Mouse (Mus musculus) intestine, embryonic 15.5 days (tissue): ENCODE measurements around the gene Tspan6. TPM values are rescaled to one million over a fixed set of nuclear protein-coding genes. Genes with fewer than 3 reads are reported as not detected.

Source experiments
- ATAC-seq: fragments of 200-750 bp; cut with Nextera tagmentation; 2 replicates; pipeline ENCODE4 v1.8.0; 2017; ENCODE audit warnings: moderate TSS enrichment, moderate library complexity
- H3K27ac ChIP-seq: fragments of 300-500 bp; sonication (generic); 2 replicates; pipeline ENCODE4 v1.5.1; 2015; ENCODE audit warnings: mild to moderate bottlenecking, inconsistent platforms
- H3K27me3 ChIP-seq: fragments of 300-500 bp; sonication (generic); replicated peaks from 2 replicates; pipeline ENCODE4 v1.6.1; 2015; ENCODE audit warnings: inconsistent platforms
- H3K36me3 ChIP-seq: fragments of 300-500 bp; sonication (generic); 2 replicates; pipeline ENCODE4 v1.6.1; 2015; ENCODE audit warnings: inconsistent platforms
- H3K4me1 ChIP-seq: fragments of 300-500 bp; sonication (generic); replicated peaks from 2 replicates; pipeline ENCODE4 v1.6.1; 2015; ENCODE audit warnings: inconsistent platforms
- H3K4me2 ChIP-seq: fragments of 300-500 bp; sonication (generic); replicated peaks from 2 replicates; pipeline ENCODE4 v1.6.1; 2015; ENCODE audit warnings: mild to moderate bottlenecking, inconsistent platforms
- H3K4me3 ChIP-seq: fragments of 300-500 bp; sonication (generic); replicated peaks from 2 replicates; pipeline ENCODE4 v1.5.1; 2015; ENCODE audit warnings: inconsistent platforms
- H3K9ac ChIP-seq: fragments of 300-500 bp; sonication (generic); 2 replicates; pipeline ENCODE4 v1.6.1; 2015; ENCODE audit warnings: inconsistent platforms
- H3K9me3 ChIP-seq: fragments of 300-500 bp; sonication (generic); 2 replicates; pipeline ENCODE4 v1.6.1; 2016; ENCODE audit warnings: inconsistent platforms
- WGBS: fragments of 180-500 bp; shearing (Covaris S2); methylation state at CpG from one replicate; pipeline ENCODE4 v1.1.7; 2015; 5-methylcytosine and 5-hydroxymethylcytosine counted together
- polyA plus RNA-seq: library from polyadenylated mRNA; unstranded; fragments of >200 nt; fragmentation: Nextera tagmentation; extraction: Ambion mirVana; gene quantifications from 2 replicates; pipeline ENCODE4 v1.2.1, GENCODE M21; 2015

The Tspan6 gene
- polyA plus RNA-seq, 1 experiment from 2014 or later: 113 TPM

DNA sequence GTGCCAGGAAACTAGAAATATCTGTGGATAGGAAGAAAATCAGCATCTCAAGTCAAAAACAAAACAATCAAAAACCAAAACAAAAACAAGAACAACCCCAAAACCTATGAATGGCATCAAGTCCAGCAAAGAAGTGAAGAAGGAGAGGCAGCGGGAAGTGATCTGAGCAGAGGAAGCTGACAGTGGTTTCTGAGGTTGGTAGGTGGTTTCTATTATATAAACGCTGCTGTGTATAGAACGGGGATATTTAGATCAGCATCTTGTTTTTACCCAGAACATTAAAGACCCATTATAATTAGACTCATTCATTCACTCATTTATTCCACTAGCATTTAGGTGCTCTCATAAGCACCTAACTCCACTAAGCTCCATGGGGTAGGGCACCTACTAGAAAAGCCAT, 10.9 kb downstream of the Tspan6 start:
- no peak overlapping the region for H3K4me3 ChIP-seq
- no peak overlapping the region for H3K9ac ChIP-seq
- no peaks in the 10 kb centered on the region for H3K9me3 ChIP-seq
- H3K36me3 ChIP-seq: no peaks in the 10 kb centered on the region
- H3K4me2 ChIP-seq: no peak overlapping the region
- no peaks in the 10 kb centered on the region for H3K4me1 ChIP-seq
- WGBS: 92% methylated on average over 3 of the region's 3 CpGs
- no peaks in the 10 kb centered on the region for H3K27me3 ChIP-seq
- H3K27ac ChIP-seq: no peak overlapping the region
- ATAC-seq: no peak

DNA sequence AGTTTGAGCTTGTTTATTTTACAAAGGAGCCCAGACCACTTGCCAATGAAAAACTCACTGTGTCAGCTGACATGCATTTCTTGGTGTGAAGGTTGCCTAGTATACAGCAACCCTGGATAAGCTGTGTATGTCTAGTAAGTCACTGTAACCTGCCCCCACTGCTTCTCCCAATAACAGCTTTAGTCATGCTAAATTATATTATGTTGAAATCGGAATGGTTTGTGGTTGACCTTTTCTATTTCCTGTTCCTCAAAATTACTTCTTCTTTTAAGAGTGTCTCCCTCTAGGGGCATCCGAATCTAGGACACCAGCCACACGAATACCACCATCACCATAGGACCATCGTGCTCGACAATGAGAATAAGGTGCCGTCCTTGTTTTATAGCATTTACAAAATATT, 28.5 kb downstream of the Tspan6 start:
- 81% methylated on average over 6 of the region's 6 CpGs for WGBS
- Histone ChIP-seq H3K4me2 (no peak overlapping the region), H3K4me1 (no peaks in the 10 kb centered on the region), H3K27ac (no peak overlapping the region), H3K9me3 (no peaks in the 10 kb centered on the region), H3K9ac (no peak overlapping the region), H3K4me3 (no peak overlapping the region), H3K36me3 (no peaks in the 10 kb centered on the region), H3K27me3 (no peaks in the 10 kb centered on the region)
- no peak for ATAC-seq

DNA sequence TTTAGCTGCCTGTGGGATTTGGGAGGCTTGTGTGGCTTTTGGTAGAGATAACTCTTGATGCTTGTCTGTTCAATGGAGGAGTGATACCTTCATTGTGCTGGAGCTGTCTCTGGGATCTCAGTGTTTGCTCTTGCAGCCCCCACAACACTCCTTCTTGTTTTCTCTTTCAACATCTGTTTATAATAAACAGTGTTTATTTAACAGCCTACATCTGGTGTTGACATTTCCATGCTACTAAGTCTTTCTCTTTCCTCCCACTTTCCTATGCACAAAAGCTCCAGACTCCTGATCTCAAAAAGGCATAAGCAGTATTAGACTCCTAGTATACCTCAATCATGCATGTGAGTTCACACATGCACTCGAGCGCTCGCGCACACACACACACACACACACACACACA, 44.6 kb downstream of the Tspan6 start:
- Histone ChIP-seq H3K9me3 (no peaks in the 10 kb centered on the region), H3K36me3 (no peaks in the 10 kb centered on the region), H3K9ac (no peak overlapping the region), H3K4me2 (no peak overlapping the region), H3K27me3 (no peaks in the 10 kb centered on the region), H3K4me3 (no peak overlapping the region), H3K4me1 (no peaks in the 10 kb centered on the region), H3K27ac (no peak overlapping the region)
- no peak for ATAC-seq
- WGBS: 89% methylated on average over 4 of the region's 4 CpGs

DNA sequence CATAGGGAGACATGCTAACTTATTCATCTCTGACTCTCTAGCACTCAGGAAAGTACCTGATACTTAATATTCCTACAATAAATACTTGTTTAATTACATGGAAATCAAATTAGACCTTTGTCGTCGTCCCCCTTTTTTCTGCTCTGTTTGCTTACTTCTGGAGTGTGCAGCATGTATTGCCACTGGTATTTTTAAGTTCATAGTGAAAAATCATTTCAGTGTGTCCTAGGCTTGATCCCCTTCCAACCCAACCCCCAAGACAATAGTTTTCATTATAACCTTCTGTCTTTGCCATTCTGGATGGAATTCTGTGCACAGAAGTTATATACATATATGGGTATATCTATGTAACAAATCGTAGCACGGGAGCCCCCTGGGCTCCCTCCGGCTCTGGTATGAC, 47.5 kb downstream of the Tspan6 start, which contains the start of gene Tnmd:
Gene Tnmd, plus strand, starts transcription at position 301 of the 400 bp plus-strand sequence.
- WGBS: 74% methylated on average over 5 of the region's 5 CpGs
- Histone ChIP-seq H3K4me1 (no peaks in the 10 kb centered on the region), H3K27ac (no peak within 1 kb of the TSS), H3K27me3 (no peaks in the 10 kb centered on the region), H3K4me2 (no peak within 1 kb of the TSS), H3K9me3 (no peaks in the 10 kb centered on the region), H3K36me3 (no peaks in the 10 kb centered on the region), H3K9ac (no peak within 1 kb of the TSS), H3K4me3 (no peak within 1 kb of the TSS)
- ATAC-seq: no peak

Other genes starting within 250 kb of the Tspan6 start
- gene Pcdh19, start 209.4 kb downstream of the Tspan6 start, polyA plus RNA-seq: 1.2 and 1.8 TPM in 2 replicates
- gene Tnmd, start 47.4 kb downstream of the Tspan6 start, polyA plus RNA-seq: 1.0 and 1.7 TPM in 2 replicates
- gene Srpx2, start 10.0 kb upstream of the Tspan6 start, polyA plus RNA-seq: 9.5 and 9.6 TPM in 2 replicates
- gene Sytl4, start 83.4 kb upstream of the Tspan6 start, polyA plus RNA-seq: 3.6 and 4.9 TPM in 2 replicates
- 34.7 and 42.2 TPM in 2 replicates for gene Cstf2, start 160.8 kb upstream of the Tspan6 start, polyA plus RNA-seq